Mouse (Mus musculus): ENCODE data around the gene Chsy1. TPM values are rescaled to one million over a fixed set of nuclear protein-coding genes. Genes with fewer than 3 reads are reported as not detected.
A peak's percentile ranks its signal among the peaks of the same experiment; 100 is the strongest.

Gene Chsy1
- polyA plus RNA-seq, 1 experiment from 2014 or later: 18.2 TPM

DNA sequence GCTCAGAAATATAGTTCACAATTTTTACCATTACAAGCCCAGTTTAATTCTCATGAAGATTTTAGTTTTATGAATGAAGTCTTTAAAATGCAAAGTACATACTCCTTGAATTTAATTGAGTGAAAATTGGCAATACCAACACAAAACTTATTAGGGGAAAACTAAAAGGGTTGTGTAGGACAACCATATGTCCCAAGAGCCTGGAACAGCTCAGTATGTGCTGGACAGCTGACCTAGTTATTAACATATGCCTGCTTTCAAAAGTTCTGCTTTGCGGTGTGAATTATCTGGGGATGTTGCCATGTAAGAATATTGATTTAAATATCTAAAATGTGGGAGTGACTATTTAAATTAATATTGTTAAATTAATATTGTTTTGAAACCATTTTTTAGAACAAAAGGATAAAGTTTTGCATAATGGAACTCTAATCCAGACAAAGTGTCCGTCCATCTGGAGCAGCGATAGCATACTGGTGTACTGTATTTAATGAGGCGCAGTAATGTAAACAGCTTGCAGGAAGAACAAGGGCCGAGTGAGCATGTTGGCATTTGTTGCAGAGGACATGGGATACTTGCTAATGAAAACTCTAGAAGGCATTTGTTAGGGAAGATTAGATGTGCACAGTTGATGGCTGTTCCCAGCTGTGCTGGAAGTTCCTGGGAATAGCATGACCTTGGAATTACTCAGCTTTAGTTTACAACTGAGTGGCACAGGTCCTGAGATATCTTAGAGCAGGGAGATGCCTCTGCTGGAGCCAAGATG lies 55.9 kb downstream of the Chsy1 start:
- Histone ChIP-seq H3K27me3 (no peaks in the 10 kb centered on the region), H3K4me1 (peaks cover 36% of the 10 kb centered on the region), H3K9ac (no peak overlapping the region), H3K4me2 (no peak overlapping the region), H3K9me3 (no peaks in the 10 kb centered on the region), H3K27ac (peak overlapping the region; percentile 8), H3K36me3 (no peaks in the 10 kb centered on the region), H3K4me3 (no peak overlapping the region)
- WGBS: 30% methylated on average over 5 of the region's 5 CpGs
- ATAC-seq (ENCODE audit: borderline replicate concordance, extremely low read depth, low FRiP score, low TSS enrichment): peak; percentile 76; the same call in 1 of the 2 replicates

DNA sequence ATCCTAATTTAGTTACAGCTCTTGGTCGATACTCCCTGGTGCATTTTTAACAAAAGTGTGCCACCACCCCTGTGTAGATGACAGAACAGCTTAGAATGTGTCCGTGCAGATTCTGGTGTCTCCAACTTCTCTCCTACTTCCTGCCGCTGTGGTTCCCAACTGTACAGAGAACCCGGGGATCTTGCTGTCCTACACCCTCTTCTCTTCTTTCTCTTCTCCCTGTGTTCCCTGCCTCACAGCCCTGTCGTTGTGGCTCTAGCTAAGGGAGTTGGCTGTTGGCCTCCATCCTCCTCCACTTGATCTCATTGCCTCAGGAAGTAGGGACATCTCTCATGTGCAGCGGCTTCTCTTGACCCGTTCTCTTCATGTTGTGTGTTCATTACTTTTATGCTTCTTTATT lies 59.6 kb downstream of the Chsy1 start:
- no peak overlapping the region for H3K9ac ChIP-seq
- no peak overlapping the region for H3K4me2 ChIP-seq
- H3K27me3 ChIP-seq: no peaks in the 10 kb centered on the region
- peaks cover 25% of the 10 kb centered on the region for H3K36me3 ChIP-seq
- WGBS: 79% methylated on average over 7 of the region's 7 CpGs
- H3K4me3 ChIP-seq: no peak overlapping the region
- H3K9me3 ChIP-seq: no peaks in the 10 kb centered on the region
- no peak overlapping the region for H3K27ac ChIP-seq
- peaks cover 18% of the 10 kb centered on the region for H3K4me1 ChIP-seq
- no peak for ATAC-seq (ENCODE audit: borderline replicate concordance, extremely low read depth, low FRiP score, low TSS enrichment)

DNA sequence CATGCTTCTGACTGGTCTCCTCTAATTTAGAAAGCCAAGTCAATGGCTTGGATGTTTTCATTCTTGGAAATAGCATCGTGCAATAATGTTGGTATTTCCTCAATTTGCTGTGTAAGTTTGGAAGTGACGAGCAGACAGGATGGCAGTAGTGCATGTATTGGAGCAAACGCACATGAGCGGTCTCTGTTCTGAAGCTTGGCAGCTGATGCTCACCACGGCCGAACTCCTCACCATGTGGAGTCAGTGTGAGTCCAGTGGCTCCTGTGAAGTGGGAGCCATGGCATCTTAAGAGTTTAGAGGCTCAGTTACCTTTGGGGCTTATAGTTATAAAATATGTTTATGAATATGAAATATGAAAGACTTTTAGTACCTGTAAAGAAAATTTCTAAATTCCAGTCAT lies 60.2 kb downstream of the Chsy1 start:
- Histone ChIP-seq H3K27ac (no peak overlapping the region), H3K4me3 (no peak overlapping the region), H3K9me3 (no peaks in the 10 kb centered on the region), H3K36me3 (peaks cover 31% of the 10 kb centered on the region), H3K4me1 (peaks cover 12% of the 10 kb centered on the region), H3K27me3 (no peaks in the 10 kb centered on the region), H3K9ac (no peak overlapping the region), H3K4me2 (no peak overlapping the region)
- 77% methylated on average over 6 of the region's 6 CpGs for WGBS
- no peak for ATAC-seq (ENCODE audit: borderline replicate concordance, extremely low read depth, low FRiP score, low TSS enrichment)

DNA sequence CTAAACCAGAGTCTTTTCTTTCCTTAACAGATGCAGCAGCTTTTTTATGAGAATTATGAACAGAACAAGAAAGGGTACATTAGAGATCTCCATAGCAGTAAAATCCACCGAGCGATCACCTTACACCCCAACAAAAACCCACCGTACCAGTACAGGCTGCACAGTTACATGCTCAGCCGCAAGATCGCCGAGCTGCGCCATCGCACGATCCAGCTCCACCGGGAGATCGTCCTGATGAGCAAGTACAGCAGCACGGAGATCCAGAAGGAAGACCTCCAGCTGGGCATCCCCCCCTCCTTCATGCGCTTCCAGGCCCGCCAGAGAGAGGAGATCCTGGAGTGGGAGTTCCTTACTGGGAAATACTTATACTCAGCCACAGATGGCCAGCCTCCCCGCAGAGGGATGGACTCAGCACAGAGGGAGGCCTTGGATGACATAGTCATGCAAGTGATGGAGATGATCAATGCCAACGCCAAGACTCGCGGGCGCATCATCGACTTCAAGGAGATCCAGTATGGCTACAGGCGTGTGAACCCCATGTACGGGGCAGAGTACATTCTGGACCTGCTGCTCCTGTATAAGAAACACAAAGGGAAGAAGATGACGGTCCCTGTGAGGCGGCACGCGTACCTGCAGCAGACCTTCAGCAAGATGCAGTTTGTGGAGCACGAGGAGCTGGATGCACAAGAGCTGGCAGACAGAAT lies 61.6 kb downstream of the Chsy1 start:
- no peaks in the 10 kb centered on the region for H3K9me3 ChIP-seq
- peaks cover 37% of the 10 kb centered on the region for H3K36me3 ChIP-seq
- no peak overlapping the region for H3K9ac ChIP-seq
- H3K4me2 ChIP-seq: no peak overlapping the region
- no peaks in the 10 kb centered on the region for H3K27me3 ChIP-seq
- 95% methylated on average over 27 of the region's 27 CpGs for WGBS
- no peak overlapping the region for H3K27ac ChIP-seq
- no peaks in the 10 kb centered on the region for H3K4me1 ChIP-seq
- no peak overlapping the region for H3K4me3 ChIP-seq
- ATAC-seq (ENCODE audit: borderline replicate concordance, extremely low read depth, low FRiP score, low TSS enrichment): no peak

DNA sequence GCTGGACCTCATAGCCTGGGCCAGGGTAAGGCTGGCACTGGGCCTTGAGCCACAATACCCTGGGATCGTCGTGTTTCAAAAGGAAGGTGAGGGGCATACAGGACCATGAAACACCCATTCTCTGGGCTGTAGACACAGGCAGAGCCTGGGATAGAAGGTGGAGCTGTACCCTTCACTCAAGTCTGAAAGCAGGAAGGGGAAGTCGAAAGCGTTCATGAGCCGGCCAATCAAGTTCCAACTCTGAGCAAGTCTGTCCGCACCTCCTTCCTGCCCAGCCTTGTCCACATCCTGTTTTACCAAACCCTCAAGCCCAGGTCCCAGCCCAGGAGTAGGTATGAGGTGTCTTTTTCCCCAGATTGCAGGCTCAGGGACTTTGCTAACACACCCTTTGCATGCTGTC lies 66.4 kb downstream of the Chsy1 start:
- Histone ChIP-seq H3K36me3 (peaks cover 36% of the 10 kb centered on the region), H3K27me3 (no peaks in the 10 kb centered on the region), H3K4me1 (peaks cover 14% of the 10 kb centered on the region), H3K4me3 (no peak overlapping the region), H3K4me2 (no peak overlapping the region), H3K9ac (no peak overlapping the region), H3K9me3 (no peaks in the 10 kb centered on the region), H3K27ac (no peak overlapping the region; the same call in 1 of the 2 replicates)
- ATAC-seq (ENCODE audit: borderline replicate concordance, extremely low read depth, low FRiP score, low TSS enrichment): no peak
- 79% methylated on average over 6 of the region's 6 CpGs for WGBS

DNA sequence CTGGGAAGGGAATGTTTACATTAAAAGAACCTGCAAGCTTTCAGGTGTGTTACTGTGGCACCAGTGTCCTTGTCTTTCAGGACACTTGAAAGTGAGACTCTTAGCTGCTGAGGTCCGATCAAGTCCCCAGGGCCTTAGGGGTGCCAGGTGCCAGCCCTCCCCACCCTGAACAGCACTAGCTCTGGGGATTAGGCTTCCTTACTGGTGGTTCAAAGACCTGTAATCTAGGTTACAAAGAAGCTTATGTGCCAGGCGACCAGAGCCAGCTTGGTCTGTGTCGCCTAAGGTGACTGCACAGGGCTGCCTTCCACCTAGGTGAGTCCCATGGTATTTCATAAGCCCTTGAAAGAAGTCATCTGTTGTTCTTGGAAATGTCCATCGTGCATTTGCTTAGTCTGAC lies 66.9 kb downstream of the Chsy1 start:
- ATAC-seq (ENCODE audit: borderline replicate concordance, extremely low read depth, low FRiP score, low TSS enrichment): no peak
- H3K4me3 ChIP-seq: no peak overlapping the region
- H3K9ac ChIP-seq: no peak overlapping the region
- H3K9me3 ChIP-seq: no peaks in the 10 kb centered on the region
- H3K27ac ChIP-seq: no peak overlapping the region
- no peak overlapping the region for H3K4me2 ChIP-seq
- H3K27me3 ChIP-seq: no peaks in the 10 kb centered on the region
- peaks cover 31% of the 10 kb centered on the region for H3K36me3 ChIP-seq
- 82% methylated on average over 4 of the region's 4 CpGs for WGBS
- peaks cover 14% of the 10 kb centered on the region for H3K4me1 ChIP-seq

DNA sequence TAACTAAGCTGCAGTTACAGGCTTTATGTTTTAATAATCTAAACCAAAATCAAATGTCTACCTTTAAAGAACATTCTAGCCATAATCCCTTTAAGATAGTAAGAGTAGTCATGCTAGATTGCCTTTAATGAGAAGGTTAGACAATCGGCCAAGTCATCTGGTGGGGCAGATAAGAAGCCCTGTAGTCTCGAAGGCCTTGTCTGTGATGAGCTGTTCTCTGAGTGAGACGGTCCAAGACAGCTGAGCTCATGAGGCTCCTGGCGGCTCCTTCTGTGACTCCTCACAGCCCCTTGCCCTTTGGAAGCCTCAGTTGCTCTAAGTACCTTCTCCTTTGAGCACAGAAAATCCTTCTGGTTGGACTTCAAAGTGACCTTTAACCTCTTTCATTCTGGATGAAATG lies 67.6 kb downstream of the Chsy1 start:
- Histone ChIP-seq H3K4me2 (no peak overlapping the region), H3K27me3 (no peaks in the 10 kb centered on the region), H3K9ac (no peak overlapping the region), H3K36me3 (peaks cover 25% of the 10 kb centered on the region), H3K27ac (no peak overlapping the region), H3K4me3 (no peak overlapping the region), H3K9me3 (no peaks in the 10 kb centered on the region), H3K4me1 (peaks cover 14% of the 10 kb centered on the region)
- no peak for ATAC-seq (ENCODE audit: borderline replicate concordance, extremely low read depth, low FRiP score, low TSS enrichment)
- WGBS: 61% methylated on average over 4 of the region's 4 CpGs

DNA sequence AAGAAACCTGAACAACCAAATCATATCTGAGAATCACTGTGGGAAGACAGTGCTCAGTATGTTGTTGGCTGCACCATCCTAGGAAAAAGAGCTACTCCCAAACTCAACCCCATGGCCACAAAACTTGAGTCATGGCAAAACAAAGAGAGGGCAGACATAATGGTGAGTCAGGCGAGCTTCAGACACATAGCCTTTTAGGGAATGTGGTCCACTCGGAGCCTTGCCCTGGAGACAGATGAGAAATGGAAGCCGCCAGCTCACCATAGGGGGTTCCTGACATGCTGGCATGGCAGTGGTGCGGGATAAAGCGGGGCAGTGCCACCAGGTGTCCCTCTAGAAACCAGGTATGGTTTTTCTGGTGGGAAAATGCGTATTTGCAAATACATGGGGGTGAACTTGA lies 68.8 kb downstream of the Chsy1 start:
- no peak overlapping the region for H3K4me3 ChIP-seq
- ATAC-seq (ENCODE audit: borderline replicate concordance, extremely low read depth, low FRiP score, low TSS enrichment): no peak
- H3K4me1 ChIP-seq: peaks cover 20% of the 10 kb centered on the region
- peaks cover 16% of the 10 kb centered on the region for H3K36me3 ChIP-seq
- no peaks in the 10 kb centered on the region for H3K27me3 ChIP-seq
- no peaks in the 10 kb centered on the region for H3K9me3 ChIP-seq
- 90% methylated on average over 6 of the region's 6 CpGs for WGBS
- H3K4me2 ChIP-seq: no peak overlapping the region
- no peak overlapping the region for H3K9ac ChIP-seq
- no peak overlapping the region for H3K27ac ChIP-seq

DNA sequence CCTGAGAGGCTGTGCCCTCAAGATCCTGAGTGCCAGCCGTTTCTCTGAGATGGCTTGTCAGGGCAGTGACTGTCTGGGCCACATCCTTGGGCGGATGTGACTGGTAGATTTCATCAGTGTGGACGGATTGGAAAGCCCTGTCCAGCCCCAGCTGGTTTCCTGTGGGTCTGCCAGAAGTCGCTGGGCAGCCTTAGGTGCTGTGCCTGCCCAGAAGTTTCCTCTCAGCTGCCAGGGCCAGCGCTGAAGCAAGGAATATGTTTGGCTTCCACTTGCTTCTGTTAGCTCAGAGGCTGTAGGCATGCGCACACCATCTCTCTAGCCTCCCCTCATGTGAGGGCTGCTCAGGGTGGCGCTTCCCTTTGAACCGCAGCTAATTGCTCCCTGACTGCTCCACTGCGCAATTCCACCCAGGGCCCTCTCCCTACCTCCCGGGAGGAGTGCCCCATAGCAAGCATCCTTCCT lies 69.8 kb downstream of the Chsy1 start:
- Histone ChIP-seq H3K9me3 (no peaks in the 10 kb centered on the region), H3K4me1 (peaks cover 23% of the 10 kb centered on the region), H3K36me3 (peaks cover 10% of the 10 kb centered on the region), H3K9ac (no peak overlapping the region), H3K4me2 (no peak overlapping the region), H3K27me3 (no peaks in the 10 kb centered on the region), H3K4me3 (no peak overlapping the region), H3K27ac (0 out of 2 replicates have a peak overlapping the region, but pooled peaks have one; percentile 25)
- 38% methylated on average over 10 of the region's 10 CpGs for WGBS
- ATAC-seq (ENCODE audit: borderline replicate concordance, extremely low read depth, low FRiP score, low TSS enrichment): no peak

DNA sequence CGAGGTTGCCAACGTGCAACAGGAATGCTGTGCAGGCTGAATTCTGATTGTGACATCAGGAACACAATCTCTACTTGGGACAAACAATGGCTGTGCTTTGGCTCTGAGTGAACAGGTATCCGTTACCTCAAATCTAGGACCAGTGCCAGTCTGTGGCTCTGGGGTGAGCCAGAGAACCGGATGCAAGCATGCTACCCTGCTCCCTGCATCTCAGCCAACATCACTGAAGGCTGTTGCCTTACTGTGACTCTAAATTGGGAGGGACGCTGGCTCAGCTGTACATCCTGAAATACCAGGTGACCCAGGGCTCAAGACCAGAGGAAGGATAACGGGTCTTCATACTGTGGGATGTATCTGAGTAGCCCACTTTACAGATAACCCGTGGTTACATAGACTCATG lies 70.4 kb downstream of the Chsy1 start:
- Histone ChIP-seq H3K9ac (no peak overlapping the region), H3K4me2 (no peak overlapping the region), H3K9me3 (no peaks in the 10 kb centered on the region), H3K36me3 (peaks cover 4% of the 10 kb centered on the region; the same call in 1 of the 2 replicates), H3K27me3 (no peaks in the 10 kb centered on the region), H3K4me1 (peaks cover 26% of the 10 kb centered on the region), H3K27ac (0 out of 2 replicates have a peak overlapping the region, but pooled peaks have one; percentile 25), H3K4me3 (no peak overlapping the region)
- WGBS: 80% methylated on average over 7 of the region's 7 CpGs
- no peak for ATAC-seq (ENCODE audit: borderline replicate concordance, extremely low read depth, low FRiP score, low TSS enrichment)

DNA sequence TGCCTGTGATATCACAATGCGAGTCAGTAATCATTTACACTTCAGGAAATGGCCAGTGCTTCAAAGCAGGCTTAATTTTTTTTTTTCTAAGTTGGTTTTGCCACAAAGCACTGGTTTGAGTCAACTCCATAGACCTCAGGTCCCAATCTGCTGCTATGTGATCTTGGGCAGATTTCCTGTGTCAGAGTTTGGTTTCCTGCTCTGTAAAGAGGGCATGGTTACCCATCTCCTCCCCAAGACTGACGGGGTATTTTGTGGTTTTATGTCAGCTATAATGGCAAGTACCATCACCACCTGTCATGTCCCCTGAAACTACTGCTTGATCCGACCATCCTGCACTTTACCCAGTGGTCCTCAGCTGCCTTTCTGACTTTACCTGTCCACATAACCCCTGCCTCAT lies 70.9 kb downstream of the Chsy1 start:
- Histone ChIP-seq H3K9ac (no peak overlapping the region), H3K36me3 (no peaks in the 10 kb centered on the region), H3K4me3 (no peak overlapping the region), H3K9me3 (no peaks in the 10 kb centered on the region), H3K4me2 (no peak overlapping the region), H3K4me1 (peaks cover 26% of the 10 kb centered on the region), H3K27ac (no peak overlapping the region), H3K27me3 (no peaks in the 10 kb centered on the region)
- 68% methylated on average over 3 of the region's 3 CpGs for WGBS
- no peak for ATAC-seq (ENCODE audit: borderline replicate concordance, extremely low read depth, low FRiP score, low TSS enrichment)

DNA sequence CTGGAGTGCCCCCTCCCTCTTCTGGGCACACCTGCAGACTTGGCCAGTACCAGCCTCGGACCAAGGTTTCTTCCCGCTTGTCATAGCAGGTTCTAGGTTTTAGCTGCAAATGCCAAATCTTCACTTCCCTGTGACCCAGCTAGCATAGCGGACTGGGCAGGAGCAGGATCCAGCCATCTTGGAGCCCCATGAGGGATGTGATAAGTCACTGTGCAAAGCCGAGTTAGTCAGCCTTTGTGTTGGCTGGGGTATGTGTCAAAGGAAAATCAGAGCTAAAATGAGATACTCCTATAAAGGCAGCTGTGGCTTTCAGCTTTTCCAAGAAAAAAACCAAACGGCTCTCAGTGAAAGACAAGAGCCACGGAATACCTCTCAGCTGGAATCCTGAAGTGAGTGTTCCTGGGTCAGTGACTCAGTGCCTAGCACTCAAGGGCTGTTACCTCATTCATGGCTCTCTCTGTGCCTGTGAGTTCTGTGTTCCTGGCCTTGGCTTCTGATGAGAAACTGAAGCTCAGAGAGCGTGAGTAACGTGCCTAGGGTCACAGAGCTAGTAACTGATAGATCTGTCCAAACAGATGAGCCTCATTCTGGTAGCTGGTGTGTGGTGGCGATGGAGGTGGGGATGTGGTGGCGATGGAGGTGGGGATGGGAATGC lies 71.5 kb downstream of the Chsy1 start:
- no peaks in the 10 kb centered on the region for H3K27me3 ChIP-seq
- H3K9me3 ChIP-seq: no peaks in the 10 kb centered on the region
- H3K36me3 ChIP-seq: no peaks in the 10 kb centered on the region
- 82% methylated on average over 10 of the region's 10 CpGs for WGBS
- no peak overlapping the region for H3K4me2 ChIP-seq
- peaks cover 26% of the 10 kb centered on the region for H3K4me1 ChIP-seq
- H3K9ac ChIP-seq: no peak overlapping the region
- H3K27ac ChIP-seq: no peak overlapping the region
- no peak for ATAC-seq (ENCODE audit: borderline replicate concordance, extremely low read depth, low FRiP score, low TSS enrichment)
- H3K4me3 ChIP-seq: no peak overlapping the region

Measured in lung, embryonic 15.5 days (tissue).